9 mouse cellular contexts compared by ENCODE assay signal in the genomic region with DNA sequence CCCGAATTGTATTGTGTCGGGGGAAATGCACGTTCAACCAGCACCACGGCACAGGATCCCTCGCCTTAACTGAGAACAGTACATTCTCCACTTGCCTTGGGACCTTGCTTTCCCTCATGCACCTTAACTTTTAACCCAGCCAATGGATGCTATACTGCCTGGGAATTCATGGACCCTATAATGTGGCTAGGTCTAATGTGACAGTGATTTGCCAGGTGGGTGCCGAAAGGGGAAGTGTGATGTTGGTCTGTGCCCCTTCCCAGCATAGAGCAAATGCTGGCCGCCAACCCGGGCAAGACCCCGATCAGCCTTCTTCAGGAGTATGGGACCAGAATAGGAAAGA. TPM values are rescaled to one million over a fixed set of nuclear protein-coding genes. Genes with fewer than 3 reads are reported as not detected.
DNase-seq lines count a peak whose midpoint lies in the region; ATAC-seq lines count a peak whose summit lies in the region.
"Had no signal": no experiment of that assay in that cellular context is flagged by ENCODE, and none has a peak within 500 bp of the region (broad histone marks: within the 10 kb centered on the region; RNA-seq: fewer than 3 reads in every experiment).

No protein-coding gene starts in this region.

- peak overlapping the region; percentile 92 for H3K4me2 ChIP-seq in lung, embryonic 15.5 days
- peak overlapping the region; percentile 63 for H3K4me2 ChIP-seq in limb, embryonic 11.5 days (ENCODE audit: low read depth, severe bottlenecking)
- H3K4me2 ChIP-seq in neural tube, embryonic 15.5 days, result peak overlapping the region; percentile 78

- H3K36me3 ChIP-seq in lung, embryonic 15.5 days, result peaks cover 23% of the 10 kb centered on the region
- peaks cover 11% of the 10 kb centered on the region for H3K36me3 ChIP-seq in limb, embryonic 11.5 days (ENCODE audit: control insufficient read depth, insufficient read depth, low read length)
- H3K36me3 ChIP-seq in neural tube, embryonic 15.5 days, result peaks cover 16% of the 10 kb centered on the region

- peak overlapping the region; percentile 100 for H3K27ac ChIP-seq in lung, embryonic 15.5 days
- H3K27ac ChIP-seq in limb, embryonic 11.5 days (replicated peaks; ENCODE audit: low read depth, low read length), result peak overlapping the region; percentile 97
- H3K27ac ChIP-seq in neural tube, embryonic 15.5 days (replicated peaks), result peak overlapping the region; percentile 100

- 10% methylated on average over 9 of the region's 9 CpGs for WGBS in lung, embryonic 15.5 days
- 21% methylated on average over 9 of the region's 9 CpGs for WGBS in limb, embryonic 11.5 days
- 18% methylated on average over 9 of the region's 9 CpGs for WGBS in neural tube, embryonic 15.5 days

- no peaks in the 10 kb centered on the region for H3K27me3 ChIP-seq in lung, embryonic 15.5 days
- no peaks in the 10 kb centered on the region for H3K27me3 ChIP-seq in limb, embryonic 11.5 days (ENCODE audit: control insufficient read depth, insufficient read depth, low read length)
- H3K27me3 ChIP-seq in neural tube, embryonic 15.5 days (replicated peaks), result no peaks in the 10 kb centered on the region

- no peaks in the 10 kb centered on the region for H3K9me3 ChIP-seq in lung, embryonic 15.5 days
- no peaks in the 10 kb centered on the region for H3K9me3 ChIP-seq in limb, embryonic 11.5 days (ENCODE audit: control insufficient read depth, low read length)
- H3K9me3 ChIP-seq in neural tube, embryonic 15.5 days (replicated peaks), result no peaks in the 10 kb centered on the region

- no peak for DNase-seq in lung, postnatal 25 days (ENCODE audit: low spot score)
- no peak for DNase-seq in limb, embryonic 11.5 days (ENCODE audit: low spot score)
- DNase-seq in cerebellum, adult 11 months, result no peak
- no peak for DNase-seq in embryo, embryonic 10 days (ENCODE audit: low spot score)
- DNase-seq in thymus, postnatal 25 days, result no peak

- H3K4me1 ChIP-seq in lung, embryonic 15.5 days, result peaks cover 33% of the 10 kb centered on the region
- peaks cover 3% of the 10 kb centered on the region; the same call in 1 of the 2 replicates for H3K4me1 ChIP-seq in limb, embryonic 11.5 days (ENCODE audit: control insufficient read depth, insufficient read depth, low read length)
- peaks cover 46% of the 10 kb centered on the region for H3K4me1 ChIP-seq in neural tube, embryonic 15.5 days

- ATAC-seq in lung, embryonic 15.5 days (ENCODE audit: borderline replicate concordance, extremely low read depth, low FRiP score, low TSS enrichment), result no peak
- ATAC-seq in erythroid progenitor cell, adult 5-6 weeks (replicated peaks; ENCODE audit: low FRiP score, poor library complexity, severe bottlenecking), result peak; percentile 1; the same call in 1 of the 2 replicates
- ATAC-seq in limb, embryonic 11.5 days (ENCODE audit: insufficient number of reproducible peaks, low FRiP score, low TSS enrichment, low read depth), result no peak
- ATAC-seq in neural tube, embryonic 15.5 days (ENCODE audit: low FRiP score), result no peak

- peak overlapping the region; percentile 76 for H3K4me3 ChIP-seq in lung, embryonic 15.5 days
- H3K4me3 ChIP-seq in limb, embryonic 11.5 days (ENCODE audit: low read depth, low read length), result peak overlapping the region; percentile 66
- H3K4me3 ChIP-seq in neural tube, embryonic 15.5 days (replicated peaks), result peak overlapping the region; percentile 66

- H3K9ac ChIP-seq in lung, embryonic 15.5 days, result peak overlapping the region; percentile 87
- H3K9ac ChIP-seq in limb, embryonic 11.5 days (ENCODE audit: low read length), result peak overlapping the region; percentile 85
- peak overlapping the region; percentile 76 for H3K9ac ChIP-seq in neural tube, embryonic 15.5 days (replicated peaks)

RNA-seq across cellular contexts. Expression of gene Tarbp2, which starts 0.8 kb away (rescaled TPM):
- polyA plus RNA-seq in lung, embryonic 15.5 days (2015; fragmentation: Nextera tagmentation; extraction: Ambion mirVana), result 80.7 and 82.7 TPM in 2 replicates
- 11.5 and 19.7 TPM in 2 replicates for total RNA-seq in erythroid progenitor cell, adult 5-6 weeks (2015; ENCODE audit: low replicate concordance)
- total RNA-seq in erythroid progenitor cell, adult 5-6 weeks (2017; ENCODE audit: low replicate concordance), result 11.9 and 20.4 TPM in 2 replicates
- 109 and 110 TPM in 2 replicates for polyA plus RNA-seq in limb, embryonic 11.5 days (2014; fragmentation: Nextera tagmentation; extraction: Ambion mirVana)
- polyA plus RNA-seq in neural tube, embryonic 15.5 days (2015; fragmentation: Nextera tagmentation; extraction: Ambion mirVana), result 93.7 and 98.4 TPM in 2 replicates

RNA-seq across cellular contexts. Expression of gene Map3k12, which starts 2.0 kb away (rescaled TPM):
- polyA plus RNA-seq in lung, embryonic 15.5 days (2015; fragmentation: Nextera tagmentation; extraction: Ambion mirVana), result 11.8 and 14.4 TPM in 2 replicates
- 0.72 TPM in 1 of 2 replicates, not detected in the other for total RNA-seq in erythroid progenitor cell, adult 5-6 weeks (2015; ENCODE audit: low replicate concordance)
- 2.6 TPM in 1 of 2 replicates, not detected in the other for total RNA-seq in erythroid progenitor cell, adult 5-6 weeks (2017; ENCODE audit: low replicate concordance)
- 14.3 and 18.2 TPM in 2 replicates for polyA plus RNA-seq in limb, embryonic 11.5 days (2014; fragmentation: Nextera tagmentation; extraction: Ambion mirVana)
- polyA plus RNA-seq in neural tube, embryonic 15.5 days (2015; fragmentation: Nextera tagmentation; extraction: Ambion mirVana), result 49.1 and 57.4 TPM in 2 replicates

RNA-seq across cellular contexts. Expression of gene Npff, which starts 5.9 kb away (rescaled TPM):
- polyA plus RNA-seq in lung, embryonic 15.5 days (2015; fragmentation: Nextera tagmentation; extraction: Ambion mirVana), result 2.0 and 5.4 TPM in 2 replicates
- total RNA-seq in erythroid progenitor cell, adult 5-6 weeks (2015; ENCODE audit: low replicate concordance), result 9.2 and 12.6 TPM in 2 replicates
- 3.3 TPM in 1 of 2 replicates, not detected in the other for total RNA-seq in erythroid progenitor cell, adult 5-6 weeks (2017; ENCODE audit: low replicate concordance)
- polyA plus RNA-seq in limb, embryonic 11.5 days (2014; fragmentation: Nextera tagmentation; extraction: Ambion mirVana), result 1.6 and 2.2 TPM in 2 replicates
- polyA plus RNA-seq in neural tube, embryonic 15.5 days (2015; fragmentation: Nextera tagmentation; extraction: Ambion mirVana), result 13.9 and 14.0 TPM in 2 replicates

RNA-seq across cellular contexts. Expression of gene Gm10337, which starts 15.3 kb away (rescaled TPM):
- polyA plus RNA-seq in lung, embryonic 15.5 days (2015; fragmentation: Nextera tagmentation; extraction: Ambion mirVana), result not detected in 2 replicates
- not detected in 2 replicates for total RNA-seq in erythroid progenitor cell, adult 5-6 weeks (2015; ENCODE audit: low replicate concordance)
- not detected in 2 replicates for total RNA-seq in erythroid progenitor cell, adult 5-6 weeks (2017; ENCODE audit: low replicate concordance)
- 6.1 TPM in 1 of 2 replicates, not detected in the other for polyA plus RNA-seq in limb, embryonic 11.5 days (2014; fragmentation: Nextera tagmentation; extraction: Ambion mirVana)
- polyA plus RNA-seq in neural tube, embryonic 15.5 days (2015; fragmentation: Nextera tagmentation; extraction: Ambion mirVana), result 6.2 and 6.4 TPM in 2 replicates
- total RNA-seq: adrenal gland, adult 2 months had no signal
- polyA plus RNA-seq: adrenal gland, adult 2 months had no signal

RNA-seq across cellular contexts. Expression of gene Pcbp2, which starts 48.5 kb away (rescaled TPM):
- 217 TPM in 2 replicates for polyA plus RNA-seq in lung, embryonic 15.5 days (2015; fragmentation: Nextera tagmentation; extraction: Ambion mirVana)
- 405 and 484 TPM in 2 replicates for total RNA-seq in erythroid progenitor cell, adult 5-6 weeks (2015; ENCODE audit: low replicate concordance)
- 185 and 238 TPM in 2 replicates for total RNA-seq in erythroid progenitor cell, adult 5-6 weeks (2017; ENCODE audit: low replicate concordance)
- polyA plus RNA-seq in limb, embryonic 11.5 days (2014; fragmentation: Nextera tagmentation; extraction: Ambion mirVana), result 284 and 287 TPM in 2 replicates
- 117 and 143 TPM in 2 replicates for polyA plus RNA-seq in neural tube, embryonic 15.5 days (2015; fragmentation: Nextera tagmentation; extraction: Ambion mirVana)
